Mouse (Mus musculus) ovary, postnatal 10 days (tissue): ENCODE measurements around the gene U2af1l4.

Experiments used
- DNase-seq: peaks from one replicate; pipeline ENCODE4 v3.0.0; 2022; ENCODE audit warnings: low spot score

The U2af1l4 gene

GRCm38 (mm10) chr7:30553021-30553589, 10.0 kb upstream of the U2af1l4 start:
- no peak for DNase-seq

DNA sequence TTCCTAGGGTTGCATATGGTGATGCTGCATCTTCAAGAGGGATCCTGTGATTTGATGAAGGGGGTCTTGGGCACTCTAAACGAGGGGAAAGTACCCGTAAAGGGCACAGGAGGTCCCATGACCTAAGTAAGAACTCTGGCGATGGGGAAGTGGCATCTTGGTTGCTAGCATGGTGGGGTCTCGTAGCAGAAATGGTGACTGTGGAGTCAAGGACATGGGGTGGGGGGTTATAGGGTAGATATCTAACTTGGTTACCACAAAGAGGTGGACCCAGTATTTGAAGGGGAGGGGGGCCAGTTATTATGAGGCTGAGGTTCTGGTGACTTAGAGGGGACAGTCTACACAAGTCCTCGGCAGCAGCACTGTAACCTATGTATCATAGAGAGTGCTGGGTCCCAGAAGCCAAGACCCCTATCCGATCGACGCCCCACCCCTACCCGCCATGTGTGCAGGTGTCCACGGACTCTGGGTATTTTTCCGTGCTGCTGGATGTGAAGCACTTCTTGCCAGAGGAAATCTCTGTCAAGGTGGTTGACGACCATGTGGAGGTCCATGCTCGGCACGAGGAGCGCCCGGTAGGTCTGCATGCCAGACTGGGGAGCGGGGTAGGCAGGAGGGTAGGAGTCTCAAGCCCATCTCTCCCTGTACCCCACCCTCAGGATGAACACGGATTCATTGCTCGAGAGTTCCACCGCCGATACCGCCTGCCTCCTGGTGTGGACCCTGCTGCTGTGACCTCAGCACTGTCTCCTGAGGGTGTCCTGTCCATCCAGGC, 9.1 kb upstream of the U2af1l4 start:
- DNase-seq, result no peak

GRCm38 (mm10) chr7:30556894-30557536, 6.1 kb upstream of the U2af1l4 start:
- DNase-seq, result no peak

- no peak for DNase-seq
Measured at GRCm38 (mm10) chr7:30557901-30558514, 5.1 kb upstream of the U2af1l4 start.

DNA sequence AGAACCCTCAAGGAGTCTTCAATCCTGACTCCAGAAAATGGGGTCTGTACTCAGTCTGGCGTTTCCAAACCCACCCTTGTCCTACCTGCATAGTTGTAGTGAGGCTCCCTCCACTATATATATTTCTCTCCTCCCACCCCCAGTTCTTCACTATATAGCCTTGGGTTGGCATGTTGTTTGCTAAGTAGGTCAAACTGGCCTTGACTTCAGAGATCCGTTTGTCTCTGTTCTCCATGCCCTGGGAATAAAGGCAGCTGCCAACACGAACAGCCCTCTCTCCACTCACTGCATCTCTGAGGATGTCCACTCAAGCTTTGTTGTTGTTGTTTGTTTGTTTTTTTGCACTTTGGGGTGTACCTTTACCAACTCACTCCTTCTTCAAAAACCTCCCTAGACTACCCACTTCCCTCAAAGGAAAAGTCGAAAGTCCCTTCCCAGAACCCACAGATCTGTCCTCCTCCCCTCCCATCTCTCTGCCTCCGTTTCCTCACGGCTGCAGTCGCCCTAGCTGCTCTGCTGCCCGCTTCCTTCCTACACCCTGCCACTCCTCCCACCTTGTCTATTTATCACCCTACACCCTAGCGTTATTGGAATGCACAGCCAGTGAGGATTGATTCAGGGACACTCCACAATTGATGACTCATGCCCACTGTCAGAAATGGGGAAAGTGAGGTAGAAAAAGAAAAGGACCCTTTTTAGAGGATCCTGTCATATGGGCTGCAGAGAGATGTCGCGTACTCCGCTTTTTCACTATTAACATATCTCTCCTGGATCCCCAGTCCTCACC, 4.3 kb upstream of the U2af1l4 start:
- DNase-seq, result no peak

GRCm38 (mm10) chr7:30559443-30559954, 3.6 kb upstream of the U2af1l4 start, which contains the start of gene Lin37:
Lin37 (minus strand) TSS chr7:30559838.
- peak; percentile 72 for DNase-seq

- DNase-seq, result no peak
Measured at GRCm38 (mm10) chr7:30560296-30560695, 2.8 kb upstream of the U2af1l4 start.

DNA sequence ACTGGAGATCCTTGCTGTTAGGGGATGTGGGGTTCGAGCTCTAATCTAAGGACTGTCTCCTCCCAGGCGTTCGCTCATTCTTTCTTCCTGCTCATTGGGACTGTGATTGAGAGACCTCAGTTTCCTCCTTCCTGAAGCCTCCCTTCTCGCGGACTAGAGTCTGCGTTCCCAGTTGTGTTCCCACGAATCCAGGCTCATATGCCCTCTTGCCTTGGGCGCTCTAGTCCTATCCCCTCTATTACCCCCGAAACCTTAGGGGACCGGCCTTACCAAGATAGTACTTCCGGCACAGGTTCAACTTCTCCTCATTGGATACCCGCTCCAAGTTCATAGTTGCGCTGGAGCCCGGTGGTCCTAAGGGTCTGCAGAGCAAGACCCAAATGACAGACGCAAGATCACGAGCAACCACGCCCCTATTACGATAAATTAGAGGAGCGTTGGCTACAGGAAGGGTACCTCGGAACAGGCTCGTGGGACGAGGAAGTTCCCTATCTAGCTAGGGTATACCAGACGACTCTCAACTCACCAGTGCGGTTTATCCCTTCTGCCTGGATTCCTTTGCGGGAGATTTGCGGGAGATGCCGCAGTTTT, 480 bp upstream of the U2af1l4 start:
- DNase-seq, result peak; percentile 21

DNA sequence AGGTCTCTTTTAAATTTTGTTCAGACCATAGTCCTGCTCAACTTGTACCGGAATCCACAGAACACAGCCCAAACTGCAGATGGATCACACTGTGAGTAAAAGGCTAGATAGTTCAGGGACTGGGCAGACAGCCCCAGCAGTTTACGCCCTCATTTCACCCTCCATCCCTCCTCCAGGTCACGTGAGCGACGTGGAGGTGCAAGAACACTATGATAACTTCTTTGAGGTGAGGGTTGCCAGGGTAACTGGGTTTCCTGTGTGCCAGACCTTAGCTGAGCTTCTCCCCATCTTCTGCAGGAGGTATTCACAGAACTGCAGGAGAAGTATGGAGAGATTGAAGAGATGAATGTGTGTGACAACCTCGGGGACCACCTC, 792 bp downstream of the U2af1l4 start:
- no peak for DNase-seq

DNA sequence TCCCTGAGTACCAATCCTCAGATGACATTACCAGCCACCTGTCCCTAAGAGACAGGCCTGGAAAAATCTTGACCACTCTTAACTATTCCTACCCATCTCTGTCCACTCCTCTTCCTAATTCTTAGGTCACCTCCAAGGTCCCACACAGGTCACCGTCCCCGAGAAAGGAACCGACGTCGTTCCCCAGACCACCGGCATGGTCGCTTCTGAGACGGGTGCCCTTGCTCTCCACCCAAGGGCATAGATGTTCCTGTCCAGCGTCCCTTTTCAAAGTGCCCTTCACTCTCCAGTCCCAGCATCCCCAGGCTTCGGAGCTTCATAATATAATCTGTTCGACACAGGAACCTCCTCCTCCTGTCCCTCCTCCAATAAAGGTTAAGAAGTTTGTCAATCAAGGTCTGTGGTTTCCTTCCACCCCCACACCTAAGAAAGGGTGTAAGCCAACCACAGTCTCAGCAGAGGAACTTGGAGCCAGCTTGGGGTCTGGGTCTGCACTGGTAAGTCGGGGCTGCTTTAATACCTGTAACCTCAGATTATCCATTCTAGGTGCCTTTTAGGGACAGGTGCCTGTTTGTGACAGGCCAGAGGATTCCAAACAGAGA, 2.0 kb downstream of the U2af1l4 start, which contains the start of gene Igflr1:
TSS of gene Igflr1 (plus strand) at position 458 of the 602 bp plus-strand sequence.
- no peak for DNase-seq

DNA sequence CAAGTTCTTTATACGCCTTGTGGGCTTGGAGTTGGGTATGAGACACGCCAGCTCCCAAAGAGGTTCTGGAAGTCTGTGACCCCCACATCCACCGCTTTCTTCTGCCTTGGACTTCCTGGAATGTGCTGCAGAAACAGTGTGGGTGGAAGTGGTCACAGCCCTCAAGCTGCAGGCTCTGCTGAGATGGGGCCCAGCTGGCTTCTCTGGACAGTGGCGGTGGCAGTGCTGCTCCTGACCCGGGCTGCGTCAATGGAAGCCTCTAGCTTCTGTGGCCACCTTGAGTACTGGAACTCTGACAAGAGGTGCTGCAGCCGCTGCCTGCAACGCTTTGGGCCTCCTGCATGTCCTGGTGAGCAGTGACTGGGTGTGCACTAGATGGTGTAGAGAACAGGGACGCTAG, 2.9 kb downstream of the U2af1l4 start:
- DNase-seq, result no peak

GRCm38 (mm10) chr7:30567555-30567954, 4.5 kb downstream of the U2af1l4 start:
- DNase-seq, result no peak

DNA sequence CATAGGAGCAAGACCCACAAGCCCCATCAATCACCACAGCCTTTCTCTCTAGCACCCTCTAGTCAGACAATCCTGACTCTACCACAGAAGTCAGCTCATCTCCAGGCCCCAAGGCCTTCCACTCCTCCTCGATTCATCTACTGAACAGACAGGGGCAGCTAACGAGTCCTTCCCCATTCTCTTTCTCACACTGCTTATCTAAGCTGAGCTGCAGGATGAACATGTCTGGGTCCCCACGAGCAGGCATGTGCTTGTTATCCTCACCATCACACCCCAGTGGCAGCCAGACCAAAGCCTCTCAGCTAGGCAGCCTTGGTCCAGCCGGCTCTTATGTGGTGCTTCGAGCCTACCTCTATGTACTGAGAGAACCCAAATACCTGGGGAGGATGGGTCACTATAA, 9.3 kb downstream of the U2af1l4 start:
- no peak for DNase-seq

GRCm38 (mm10) chr7:30572969-30573368, 9.9 kb downstream of the U2af1l4 start:
- DNase-seq, result no peak

GRCm38 (mm10) chr7:30579950-30580349, 16.8 kb downstream of the U2af1l4 start:
- no peak for DNase-seq

DNA sequence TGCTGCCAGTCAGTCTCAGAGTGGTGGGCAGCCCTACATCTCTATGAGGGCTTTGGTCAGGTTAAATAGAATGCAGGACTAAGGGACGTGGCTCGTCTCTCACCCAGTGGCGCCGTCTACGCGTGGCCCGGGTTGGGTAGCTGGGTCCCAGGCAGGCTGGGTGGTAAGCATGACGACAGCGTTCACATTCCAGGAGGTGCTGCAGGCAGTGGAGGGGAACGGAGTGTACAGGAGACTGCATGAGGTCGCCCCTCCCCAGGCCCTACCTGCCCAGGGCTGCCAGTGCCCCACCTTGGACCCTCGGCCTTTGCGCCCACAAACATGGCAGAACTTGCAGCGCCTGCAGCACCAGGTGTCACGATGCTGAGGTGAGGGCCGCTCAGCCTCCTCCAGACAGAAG, 18.4 kb downstream of the U2af1l4 start:
- DNase-seq, result no peak

DNA sequence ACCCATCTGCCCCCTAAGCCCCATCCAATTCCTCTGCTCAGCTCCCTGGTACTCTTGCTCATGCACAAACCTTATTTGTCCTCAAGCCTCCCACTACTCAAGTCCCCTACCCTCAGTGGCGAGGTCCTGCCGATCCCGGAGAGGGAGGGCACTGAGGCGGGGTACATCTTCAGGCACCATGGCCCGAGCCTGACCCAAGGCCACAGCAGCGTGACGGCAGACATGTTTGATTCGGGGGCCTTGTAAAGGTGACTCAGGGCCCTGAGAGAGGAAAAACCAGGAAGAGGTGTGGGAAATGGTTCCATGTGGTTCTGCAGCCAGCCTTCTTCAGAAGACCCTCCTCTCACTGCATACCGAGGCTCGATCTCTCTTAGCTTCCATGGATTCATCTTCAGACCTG, 21.2 kb downstream of the U2af1l4 start:
- DNase-seq, result no peak

DNA sequence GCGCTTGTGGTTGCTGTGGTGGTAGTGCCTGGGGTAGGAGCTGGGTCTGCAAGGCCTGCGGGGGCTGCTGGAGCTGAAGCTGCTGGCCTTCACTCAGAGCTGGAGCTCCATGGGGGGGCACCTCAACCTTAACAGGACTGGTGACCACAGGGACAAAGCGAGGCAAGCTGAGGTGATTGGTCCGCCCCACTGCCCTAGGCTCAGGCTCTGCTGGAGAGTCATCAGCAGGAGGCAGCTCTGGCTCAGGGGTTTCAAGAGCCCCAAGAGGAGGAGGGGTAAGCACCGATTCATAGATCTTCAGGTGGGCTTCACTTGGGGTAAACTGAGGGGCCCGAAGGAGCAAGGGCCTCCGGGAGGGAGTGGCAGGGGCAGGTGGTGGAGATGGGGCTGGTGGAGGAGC, 22.1 kb downstream of the U2af1l4 start:
- DNase-seq, result no peak

DNA sequence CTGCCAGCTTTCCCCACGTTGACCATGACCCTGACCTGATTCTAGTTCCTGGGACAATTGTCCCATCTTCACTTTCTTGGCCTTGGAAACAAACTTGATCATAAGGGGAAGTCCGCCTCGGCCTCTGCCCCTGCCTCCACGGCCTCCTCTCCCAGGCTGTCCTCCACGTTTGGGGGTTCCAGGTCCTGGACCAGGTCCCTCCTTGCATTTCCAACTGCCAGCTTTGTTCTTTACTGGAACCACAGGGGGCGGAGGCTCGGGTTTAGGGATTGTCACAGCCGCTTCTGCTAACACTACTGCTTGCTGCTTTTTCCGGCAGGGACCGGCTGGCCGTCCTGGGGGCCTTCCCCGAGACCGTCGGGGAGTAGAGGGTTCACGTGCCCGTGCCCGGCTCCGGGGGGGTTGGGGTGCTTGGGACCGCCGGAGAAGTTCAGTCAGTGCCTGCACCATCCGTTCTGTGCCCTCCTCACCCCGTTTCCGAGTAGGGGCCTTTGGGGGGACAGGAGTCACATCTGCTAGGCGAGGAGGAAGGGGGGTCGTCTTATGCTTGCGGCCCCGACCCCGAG, 23.4 kb downstream of the U2af1l4 start:
- DNase-seq, result no peak

GRCm38 (mm10) chr7:30587842-30588667, 25.0 kb downstream of the U2af1l4 start:
- peak; percentile 48 for DNase-seq
